Mouse (Mus musculus) testis, adult 2 months (tissue): ENCODE results near the gene Fpr2.

Experiments used
- CTCF ChIP-seq: fragments of 200-500 bp; IDR thresholded peaks from 2 replicates; pipeline ENCODE4 v1.5.1; 2012; ENCODE audit warnings: low read depth, mild to moderate bottlenecking, inconsistent platforms, low read length, moderate library complexity; ENCODE audit not compliant: control insufficient read depth, insufficient read depth, insufficient replicate concordance
- POLR2A ChIP-seq: fragments of 200-500 bp; IDR thresholded peaks from 2 replicates; pipeline ENCODE4 v1.6.1; 2012; ENCODE audit warnings: low read depth, mild to moderate bottlenecking, inconsistent platforms, low read length, moderate library complexity; ENCODE audit not compliant: control insufficient read depth

DNA sequence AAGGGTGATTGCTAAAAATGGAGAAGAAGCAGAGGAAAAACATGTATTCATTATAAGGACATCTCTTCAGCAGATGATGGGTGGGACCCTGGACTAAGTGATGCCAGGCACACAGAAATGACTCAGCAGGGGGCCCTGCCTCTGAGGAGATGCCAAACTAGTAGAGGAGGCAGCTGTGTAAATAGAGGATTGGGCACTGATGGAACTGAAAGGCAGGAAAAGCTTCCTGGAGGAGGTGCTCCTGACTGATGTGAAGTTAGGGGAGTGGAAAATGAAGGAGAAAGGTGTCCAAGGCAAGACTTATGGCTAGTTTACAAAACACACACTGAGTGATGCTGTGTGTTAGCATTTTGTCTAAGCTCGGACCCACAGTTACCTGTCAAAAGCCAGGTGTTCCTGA, 30.2 kb upstream of the Fpr2 start:
- no peak for TF ChIP-seq CTCF
- TF ChIP-seq POLR2A, result no peak
